Mouse (Mus musculus) lung, adult 2 months (tissue): ENCODE measurements around the gene Eif4a1.
A peak's percentile ranks its signal among the peaks of the same experiment; 100 is the strongest.

Source experiments
- CTCF ChIP-seq: fragments of 200-500 bp; IDR thresholded peaks from 2 replicates; pipeline ENCODE4 v1.5.1; 2011; ENCODE audit warnings: mild to moderate bottlenecking, low read length, control low read depth; ENCODE audit not compliant: insufficient read depth
- POLR2A ChIP-seq: fragments of 200-500 bp; IDR thresholded peaks from 2 replicates; pipeline ENCODE4 v1.6.1; 2011; ENCODE audit warnings: low read depth, mild to moderate bottlenecking, control low read depth, low read length, borderline replicate concordance; ENCODE audit errors: extremely low read depth

- TF ChIP-seq POLR2A = no peak
- TF ChIP-seq CTCF = peak; percentile 61
Observed at GRCm38 (mm10) chr11:69715482-69715881, 43.3 kb upstream of the Eif4a1 start.
